Mouse (Mus musculus) kidney, embryonic 14.5 days (tissue): Measurements from ENCODE around the gene Diras1. TPM values are rescaled to one million over a fixed set of nuclear protein-coding genes. Genes with fewer than 3 reads are reported as not detected.
A peak's percentile ranks its signal among the peaks of the same experiment; 100 is the strongest.

ENCODE experiments used
- ATAC-seq: fragments of 200-750 bp; cut with Nextera tagmentation; 2 replicates; pipeline ENCODE4 v1.8.0; 2017; ENCODE audit warnings: moderate number of reproducible peaks, mild to moderate bottlenecking, moderate TSS enrichment, moderate library complexity; ENCODE audit not compliant: low FRiP score, low TSS enrichment
- H3K27ac ChIP-seq: fragments of 300-500 bp; sonication (generic); 2 replicates; pipeline ENCODE4 v1.5.1; 2014; ENCODE audit warnings: low read depth, mild to moderate bottlenecking, low read length, moderate library complexity, mixed read lengths
- H3K27me3 ChIP-seq: fragments of 300-500 bp; sonication (generic); 2 replicates; pipeline ENCODE4 v1.6.1; 2014; ENCODE audit warnings: mild to moderate bottlenecking, low read length; ENCODE audit not compliant: control insufficient read depth, insufficient read depth
- H3K36me3 ChIP-seq: fragments of 300-500 bp; sonication (generic); 2 replicates; pipeline ENCODE4 v1.6.1; 2014; ENCODE audit warnings: low read length, mixed read lengths; ENCODE audit not compliant: control insufficient read depth, insufficient read depth
- H3K4me1 ChIP-seq: fragments of 300-500 bp; sonication (generic); 2 replicates; pipeline ENCODE4 v1.6.1; 2014; ENCODE audit warnings: low read length, mixed read lengths; ENCODE audit not compliant: control insufficient read depth, insufficient read depth
- H3K4me2 ChIP-seq: fragments of 300-500 bp; sonication (generic); replicated peaks from 2 replicates; pipeline ENCODE4 v1.6.1; 2014; ENCODE audit warnings: low read depth, mild to moderate bottlenecking, low read length
- H3K4me3 ChIP-seq: fragments of 300-500 bp; sonication (generic); 2 replicates; pipeline ENCODE4 v1.5.1; 2014; ENCODE audit warnings: mild to moderate bottlenecking, low read length
- H3K9ac ChIP-seq: fragments of 300-500 bp; sonication (generic); 2 replicates; pipeline ENCODE4 v1.6.1; 2014; ENCODE audit warnings: low read depth, mild to moderate bottlenecking, low read length, moderate library complexity
- H3K9me3 ChIP-seq: fragments of 300-500 bp; sonication (generic); 2 replicates; pipeline ENCODE4 v1.6.1; 2016; ENCODE audit warnings: low read length; ENCODE audit not compliant: control insufficient read depth
- WGBS: fragments of 180-500 bp; shearing (Covaris S2); extraction: QIAGEN DNeasy Blood & Tissue Kit; methylation state at CpG from one replicate; pipeline ENCODE4 v1.1.7; 2014; 5-methylcytosine and 5-hydroxymethylcytosine counted together
- polyA plus RNA-seq: library from polyadenylated mRNA; unstranded; fragments of >200 nt; fragmentation: Nextera tagmentation; extraction: Ambion mirVana; gene quantifications from 2 replicates; pipeline ENCODE4 v1.2.1, GENCODE M21; 2014

Diras1 gene
- polyA plus RNA-seq, 1 experiment from 2014 or later: 0.37 TPM

DNA sequence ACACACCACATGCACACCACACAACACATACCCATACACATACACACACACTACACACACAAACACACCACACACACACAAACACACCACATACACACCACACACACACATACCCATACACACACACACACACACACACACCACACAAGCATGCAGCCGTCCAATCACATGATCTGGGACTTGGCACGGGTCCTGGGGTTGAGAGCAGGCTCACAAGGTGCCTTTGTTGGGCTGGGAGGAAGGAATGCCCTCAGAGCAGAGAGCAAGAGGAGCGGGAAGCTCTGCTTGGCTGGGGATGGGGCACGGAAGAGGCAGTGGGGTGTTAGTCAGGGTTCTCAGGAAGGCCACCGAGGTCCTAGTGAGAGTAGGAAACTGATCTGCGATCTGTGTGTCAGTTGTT is 14.6 kb downstream of the Diras1 start:
- H3K4me2 ChIP-seq: no peak overlapping the region
- no peaks in the 10 kb centered on the region for H3K27me3 ChIP-seq
- H3K9ac ChIP-seq: no peak overlapping the region
- ATAC-seq: no peak
- 0 out of 2 replicates have a peak, but pooled peaks cover 4% of the 10 kb centered on the region for H3K4me1 ChIP-seq
- no peaks in the 10 kb centered on the region for H3K9me3 ChIP-seq
- no peaks in the 10 kb centered on the region for H3K36me3 ChIP-seq
- no peak overlapping the region for H3K27ac ChIP-seq
- WGBS: 76% methylated on average over 6 of the region's 6 CpGs
- no peak overlapping the region for H3K4me3 ChIP-seq

DNA sequence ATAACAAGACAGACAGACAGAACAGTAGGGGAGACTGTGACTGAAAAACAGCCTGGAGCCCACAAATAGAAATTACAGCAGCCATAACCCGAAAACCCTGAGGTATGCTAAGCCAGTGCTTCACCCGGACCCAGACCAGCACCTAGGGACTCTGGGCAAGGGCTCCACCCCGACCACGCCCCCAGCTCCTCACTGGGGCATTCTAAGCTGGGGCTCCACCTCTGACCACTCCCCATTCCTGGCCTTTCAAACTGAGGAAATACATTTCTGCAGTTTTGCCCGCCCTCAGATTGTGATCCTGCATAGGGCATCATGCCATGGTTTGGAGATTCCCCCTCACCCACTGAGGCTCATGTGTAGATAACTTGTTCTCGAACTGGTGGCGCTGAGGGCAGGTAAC is 18.2 kb downstream of the Diras1 start:
- WGBS: 41% methylated on average over 7 of the region's 7 CpGs
- H3K4me3 ChIP-seq: no peak overlapping the region
- no peaks in the 10 kb centered on the region for H3K4me1 ChIP-seq
- no peaks in the 10 kb centered on the region for H3K27me3 ChIP-seq
- no peaks in the 10 kb centered on the region for H3K9me3 ChIP-seq
- no peak overlapping the region for H3K27ac ChIP-seq
- H3K4me2 ChIP-seq: no peak overlapping the region
- ATAC-seq: no peak
- no peaks in the 10 kb centered on the region for H3K36me3 ChIP-seq
- no peak overlapping the region for H3K9ac ChIP-seq

DNA sequence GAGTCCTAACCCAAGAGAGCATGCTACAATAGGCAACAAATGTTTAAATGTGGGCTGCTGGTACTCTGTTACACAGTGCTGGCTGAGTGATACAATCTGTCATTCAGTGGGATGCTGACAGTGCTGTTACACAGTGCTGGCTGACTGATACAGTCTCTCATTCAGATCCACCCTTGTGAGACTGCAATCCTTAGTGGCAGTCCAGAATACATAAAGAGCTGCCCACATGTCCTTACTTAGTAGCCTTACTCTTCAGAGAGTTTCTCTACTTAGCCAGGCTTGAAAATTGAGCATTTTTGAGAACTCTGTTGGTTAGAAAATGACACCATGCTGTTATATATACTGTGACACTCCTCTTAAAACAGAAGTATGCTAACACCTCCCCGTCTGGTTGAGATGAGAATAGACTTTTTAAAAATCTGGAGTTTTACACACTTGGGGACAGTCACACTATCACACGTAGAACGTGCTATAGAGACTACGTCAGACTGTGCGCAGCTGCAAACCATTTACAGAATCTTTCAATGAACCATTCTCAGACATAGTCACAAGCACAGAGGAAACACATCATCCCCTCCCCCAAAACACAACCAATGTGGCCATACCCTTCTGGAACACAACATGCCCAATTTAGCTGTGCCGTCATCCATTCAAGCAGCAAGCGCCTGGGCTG is 19.3 kb downstream of the Diras1 start:
- H3K4me1 ChIP-seq: no peaks in the 10 kb centered on the region
- H3K9me3 ChIP-seq: no peaks in the 10 kb centered on the region
- no peak overlapping the region for H3K4me3 ChIP-seq
- no peak overlapping the region for H3K9ac ChIP-seq
- H3K36me3 ChIP-seq: no peaks in the 10 kb centered on the region
- H3K27ac ChIP-seq: no peak overlapping the region
- no peak for ATAC-seq
- no peaks in the 10 kb centered on the region for H3K27me3 ChIP-seq
- H3K4me2 ChIP-seq: no peak overlapping the region
- WGBS: 93% methylated on average over 7 of the region's 7 CpGs

DNA sequence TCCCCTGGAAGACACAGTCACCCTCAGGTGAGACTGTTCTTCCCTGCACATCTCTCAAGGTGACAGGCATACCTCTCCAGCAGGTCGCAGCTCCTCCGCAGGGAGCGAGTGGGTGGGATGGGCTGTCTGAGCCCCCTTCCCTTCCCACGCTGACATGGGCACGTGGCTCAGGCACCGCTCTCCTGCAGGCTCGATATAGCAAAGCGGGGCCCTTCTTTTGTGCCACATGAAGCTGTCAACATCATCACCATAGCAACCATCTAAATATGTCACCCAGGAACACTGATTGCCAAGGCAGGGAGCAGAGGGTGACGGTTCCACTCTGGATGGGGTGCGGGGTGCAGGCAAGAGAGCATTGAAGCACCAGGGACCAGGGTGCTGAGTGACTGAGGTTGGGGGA is 24.3 kb downstream of the Diras1 start:
- no peak for ATAC-seq
- Histone ChIP-seq H3K27ac (no peak overlapping the region), H3K4me2 (no peak overlapping the region), H3K4me3 (no peak overlapping the region), H3K27me3 (peaks cover 12% of the 10 kb centered on the region; the same call in 1 of the 2 replicates), H3K9me3 (no peaks in the 10 kb centered on the region), H3K36me3 (no peaks in the 10 kb centered on the region), H3K9ac (no peak overlapping the region), H3K4me1 (peaks cover 6% of the 10 kb centered on the region; the same call in 1 of the 2 replicates)
- 76% methylated on average over 10 of the region's 10 CpGs for WGBS

DNA sequence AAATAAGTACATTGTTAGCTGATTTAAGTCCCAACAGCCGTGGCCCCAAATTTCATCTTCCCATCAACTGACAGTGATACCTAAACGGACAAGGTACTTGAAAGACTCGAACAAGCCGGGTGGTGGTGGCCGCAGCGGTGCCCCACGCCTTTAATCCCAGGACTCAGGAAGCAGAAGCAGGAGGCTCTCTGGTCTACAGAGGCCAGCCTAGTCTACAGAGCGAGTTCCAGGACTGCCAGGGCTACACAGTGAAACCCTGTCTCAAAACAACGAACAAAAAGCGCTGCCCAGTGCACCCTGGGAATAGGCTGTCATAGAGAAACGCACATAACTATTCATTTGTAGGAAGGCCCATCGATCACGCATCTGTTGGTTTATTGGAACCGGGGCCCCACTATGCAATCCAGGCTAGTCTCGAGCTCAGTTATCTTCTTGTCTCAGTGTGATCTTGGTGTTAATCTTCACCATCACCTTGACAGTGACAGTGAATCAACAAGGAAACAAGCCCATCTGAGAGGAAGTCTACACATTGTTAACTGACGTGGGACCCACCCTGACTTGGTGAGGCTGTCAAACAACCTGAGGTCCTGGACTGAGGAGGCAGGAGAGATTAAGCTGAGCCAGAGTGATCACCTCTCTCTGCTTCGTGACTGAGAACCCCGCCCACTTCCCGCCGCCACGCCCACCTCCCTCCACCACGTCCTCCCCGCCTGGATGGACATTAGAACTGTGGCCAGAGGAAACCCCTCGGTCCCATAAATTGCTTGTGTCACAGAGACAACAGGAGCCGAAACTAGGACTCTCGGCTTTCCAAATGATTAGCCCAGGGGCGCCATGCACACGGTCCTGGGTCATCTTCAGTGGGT is 25.0 kb downstream of the Diras1 start:
- Histone ChIP-seq H3K4me3 (no peak overlapping the region), H3K4me1 (peaks cover 6% of the 10 kb centered on the region; the same call in 1 of the 2 replicates), H3K9ac (no peak overlapping the region), H3K27ac (no peak overlapping the region), H3K4me2 (no peak overlapping the region), H3K9me3 (no peaks in the 10 kb centered on the region), H3K27me3 (peaks cover 12% of the 10 kb centered on the region; the same call in 1 of the 2 replicates), H3K36me3 (no peaks in the 10 kb centered on the region)
- no peak for ATAC-seq
- 44% methylated on average over 28 of the region's 28 CpGs for WGBS

DNA sequence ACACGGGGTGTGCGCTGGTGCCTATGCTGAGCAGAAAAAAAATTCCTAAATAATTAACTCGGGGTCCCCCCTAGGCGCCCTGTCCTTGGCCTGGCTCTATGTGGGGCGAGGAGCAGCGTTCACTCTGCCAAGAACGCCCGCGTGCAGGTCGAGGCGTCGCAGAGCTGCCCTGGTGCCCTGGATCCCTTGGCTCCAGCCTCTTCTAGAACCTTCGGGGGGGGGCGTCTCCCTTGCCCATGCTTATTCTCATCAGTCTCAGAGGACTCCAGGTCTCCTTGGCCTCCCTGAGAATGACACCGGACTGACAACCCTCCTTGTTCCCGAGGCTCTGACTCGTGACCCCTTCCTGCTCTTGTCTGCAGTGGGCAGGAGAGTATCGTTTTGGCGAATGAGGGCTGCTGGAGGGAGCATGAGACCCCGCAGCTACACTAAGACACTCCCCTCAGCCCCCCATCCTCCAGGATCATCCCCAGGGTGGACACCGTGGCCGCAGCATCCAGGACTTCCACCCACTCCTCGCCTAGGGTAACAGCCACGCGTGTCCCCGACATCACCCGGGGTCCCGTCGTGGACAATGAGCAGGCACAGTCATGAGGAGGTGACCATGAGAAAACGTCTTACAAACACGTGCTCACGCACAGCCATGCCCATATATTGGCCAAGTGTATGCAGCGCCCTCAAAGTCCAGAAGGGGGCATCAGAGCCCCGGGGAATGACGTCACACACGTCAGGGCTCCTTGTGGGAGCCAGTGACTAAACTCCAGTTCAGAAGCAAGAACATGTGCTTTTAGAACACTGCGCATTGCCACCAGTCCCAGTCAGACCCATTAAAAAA is 25.9 kb downstream of the Diras1 start:
- Histone ChIP-seq H3K4me1 (peaks cover 6% of the 10 kb centered on the region; the same call in 1 of the 2 replicates), H3K27me3 (peaks cover 12% of the 10 kb centered on the region; the same call in 1 of the 2 replicates), H3K4me2 (no peak overlapping the region), H3K9me3 (no peaks in the 10 kb centered on the region), H3K36me3 (no peaks in the 10 kb centered on the region), H3K9ac (no peak overlapping the region), H3K27ac (no peak overlapping the region), H3K4me3 (no peak overlapping the region)
- ATAC-seq: peak; percentile 69
- WGBS: 28% methylated on average over 37 of the region's 37 CpGs

DNA sequence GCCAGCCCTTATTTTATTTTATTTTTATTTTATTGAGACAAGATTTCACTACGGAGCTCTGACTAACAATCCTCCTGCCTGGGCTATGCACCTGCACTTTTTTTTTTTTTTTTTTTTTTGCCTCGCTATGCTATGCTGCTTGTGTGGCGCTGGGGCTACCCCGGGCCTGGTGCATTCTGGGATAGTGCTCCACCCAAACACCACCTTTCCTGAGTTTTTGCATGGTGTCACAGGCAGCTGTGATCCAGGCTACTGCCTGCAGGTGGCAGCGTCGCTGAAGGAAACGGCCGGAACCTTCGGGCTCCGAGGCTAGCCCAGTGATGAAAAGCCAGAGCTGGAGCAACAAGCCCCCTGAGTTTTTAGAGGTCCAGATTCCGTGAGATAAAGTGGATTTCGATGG is 26.7 kb downstream of the Diras1 start:
- ATAC-seq: no peak
- Histone ChIP-seq H3K4me3 (no peak overlapping the region), H3K9me3 (no peaks in the 10 kb centered on the region), H3K4me2 (no peak overlapping the region), H3K9ac (no peak overlapping the region), H3K36me3 (no peaks in the 10 kb centered on the region), H3K27ac (no peak overlapping the region), H3K4me1 (peaks cover 6% of the 10 kb centered on the region; the same call in 1 of the 2 replicates), H3K27me3 (peaks cover 12% of the 10 kb centered on the region; the same call in 1 of the 2 replicates)
- WGBS: 16% methylated on average over 12 of the region's 12 CpGs

DNA sequence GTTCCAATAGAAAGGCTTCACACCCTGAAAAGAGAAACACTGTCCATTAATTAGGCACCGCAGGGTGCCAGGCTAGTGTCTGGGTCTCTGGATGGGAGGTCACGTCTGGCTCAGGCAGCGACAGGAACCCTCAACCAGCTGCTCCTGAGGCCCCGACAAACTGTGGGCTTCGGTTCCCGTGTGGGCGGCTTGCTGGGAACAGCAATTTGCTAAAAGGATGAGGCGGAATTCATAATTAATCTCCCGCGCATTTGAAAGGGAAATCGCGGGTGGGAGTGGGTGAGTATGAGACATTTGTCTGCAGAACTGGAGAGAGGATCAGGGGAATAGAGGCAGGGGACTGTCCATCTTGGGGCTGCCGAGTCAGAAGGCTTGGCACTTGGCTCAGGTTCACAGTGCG is 27.4 kb downstream of the Diras1 start:
- 40% methylated on average over 14 of the region's 14 CpGs for WGBS
- Histone ChIP-seq H3K4me1 (peaks cover 6% of the 10 kb centered on the region; the same call in 1 of the 2 replicates), H3K9ac (no peak overlapping the region), H3K27me3 (peaks cover 12% of the 10 kb centered on the region; the same call in 1 of the 2 replicates), H3K27ac (no peak overlapping the region), H3K9me3 (no peaks in the 10 kb centered on the region), H3K4me2 (no peak overlapping the region), H3K4me3 (no peak overlapping the region), H3K36me3 (no peaks in the 10 kb centered on the region)
- ATAC-seq: no peak
